Mouse (Mus musculus): ENCODE results near the gene Dgkb. TPM values are rescaled to one million over a fixed set of nuclear protein-coding genes. Genes with fewer than 3 reads are reported as not detected.

Gene Dgkb
- polyA plus RNA-seq, 1 experiment from 2014 or later: 1.4 TPM

DNA sequence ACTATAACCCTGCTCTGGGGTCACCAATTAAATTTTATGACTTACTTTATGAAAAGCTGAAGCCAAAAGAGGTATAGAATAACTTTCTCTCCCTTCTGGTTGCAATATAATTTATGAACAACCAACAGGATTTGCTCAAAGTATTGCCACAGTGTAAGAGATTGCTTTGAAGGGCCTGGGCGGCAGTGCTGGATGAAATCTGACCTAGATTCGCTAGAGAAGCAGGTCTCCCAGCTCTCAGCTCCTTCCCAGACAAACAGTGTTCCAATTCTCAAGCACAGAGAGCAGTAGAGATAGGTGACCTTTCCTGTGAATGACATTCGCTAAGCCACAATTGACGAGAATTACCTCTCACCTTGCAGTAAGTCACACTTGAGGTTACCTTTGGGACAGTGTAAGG, 727.9 kb downstream of the Dgkb start:
- Histone ChIP-seq H3K36me3 (no peaks in the 10 kb centered on the region), H3K27me3 (no peaks in the 10 kb centered on the region), H3K27ac (no peak overlapping the region), H3K4me1 (no peaks in the 10 kb centered on the region), H3K9ac (no peak overlapping the region), H3K4me2 (no peak overlapping the region), H3K9me3 (replicated peaks) (no peaks in the 10 kb centered on the region), H3K4me3 (replicated peaks) (no peak overlapping the region)
- 49% methylated on average over 4 of the region's 4 CpGs for WGBS
- no peak for ATAC-seq (replicated peaks; ENCODE audit: low FRiP score)

DNA sequence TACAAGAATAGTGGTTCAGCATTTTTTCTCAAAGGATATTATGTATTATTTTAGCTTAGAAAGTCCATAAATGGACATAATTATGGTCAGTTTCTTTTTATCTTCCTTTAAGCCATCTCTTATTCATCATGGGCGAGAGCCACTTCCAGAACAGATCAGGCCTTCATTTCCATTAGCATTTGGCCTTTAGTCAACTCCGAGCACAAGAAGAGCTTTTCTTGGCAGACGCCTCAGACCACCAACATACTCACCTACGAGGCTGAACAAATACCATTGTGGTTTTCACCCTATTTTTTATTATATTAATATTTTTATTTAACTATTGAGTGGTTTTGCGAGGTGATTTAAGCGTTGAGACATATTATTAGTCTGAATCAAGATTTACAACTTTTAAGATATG, 759.6 kb downstream of the Dgkb start:
- Histone ChIP-seq H3K9ac (no peak overlapping the region), H3K27ac (no peak overlapping the region), H3K27me3 (no peaks in the 10 kb centered on the region), H3K4me3 (replicated peaks) (no peak overlapping the region), H3K4me1 (no peaks in the 10 kb centered on the region), H3K9me3 (replicated peaks) (no peaks in the 10 kb centered on the region), H3K36me3 (no peaks in the 10 kb centered on the region), H3K4me2 (no peak overlapping the region)
- WGBS: 79% methylated on average over 6 of the region's 6 CpGs
- ATAC-seq (replicated peaks; ENCODE audit: low FRiP score): no peak

DNA sequence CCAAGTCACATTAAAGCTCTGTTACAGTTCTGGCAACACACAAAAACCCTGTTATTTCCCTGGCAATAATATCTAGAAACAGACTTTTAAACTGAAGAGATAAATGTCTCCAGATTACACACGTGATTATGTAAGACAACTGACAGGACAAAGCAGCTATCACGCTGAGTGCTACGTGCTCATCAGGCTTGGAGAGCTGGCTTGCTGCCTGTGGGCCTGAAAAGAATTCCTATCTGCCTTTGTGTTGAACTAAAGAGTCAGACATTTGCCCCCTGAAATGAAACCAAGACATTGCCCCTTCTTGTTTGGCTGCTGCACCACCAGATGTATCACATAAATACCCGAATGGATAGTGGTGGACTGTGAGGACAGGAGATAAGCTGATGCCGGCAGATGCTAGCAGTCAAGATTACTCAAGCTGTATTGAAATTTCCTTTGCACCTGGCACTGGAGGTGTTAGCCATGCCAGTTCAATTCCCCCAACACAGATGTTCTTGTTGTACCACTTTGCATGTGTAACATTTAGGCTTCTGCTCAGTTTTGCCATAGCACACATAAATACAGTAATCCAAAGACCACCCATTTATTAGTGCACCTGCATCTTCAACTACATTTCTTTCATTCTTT, 761.8 kb downstream of the Dgkb start:
- 74% methylated on average over 5 of the region's 5 CpGs for WGBS
- no peaks in the 10 kb centered on the region for H3K27me3 ChIP-seq
- no peak overlapping the region for H3K9ac ChIP-seq
- H3K4me2 ChIP-seq: no peak overlapping the region
- no peaks in the 10 kb centered on the region for H3K9me3 ChIP-seq (replicated peaks)
- no peak overlapping the region for H3K4me3 ChIP-seq (replicated peaks)
- no peaks in the 10 kb centered on the region for H3K4me1 ChIP-seq
- ATAC-seq (replicated peaks; ENCODE audit: low FRiP score): no peak
- H3K36me3 ChIP-seq: no peaks in the 10 kb centered on the region
- H3K27ac ChIP-seq: no peak overlapping the region

DNA sequence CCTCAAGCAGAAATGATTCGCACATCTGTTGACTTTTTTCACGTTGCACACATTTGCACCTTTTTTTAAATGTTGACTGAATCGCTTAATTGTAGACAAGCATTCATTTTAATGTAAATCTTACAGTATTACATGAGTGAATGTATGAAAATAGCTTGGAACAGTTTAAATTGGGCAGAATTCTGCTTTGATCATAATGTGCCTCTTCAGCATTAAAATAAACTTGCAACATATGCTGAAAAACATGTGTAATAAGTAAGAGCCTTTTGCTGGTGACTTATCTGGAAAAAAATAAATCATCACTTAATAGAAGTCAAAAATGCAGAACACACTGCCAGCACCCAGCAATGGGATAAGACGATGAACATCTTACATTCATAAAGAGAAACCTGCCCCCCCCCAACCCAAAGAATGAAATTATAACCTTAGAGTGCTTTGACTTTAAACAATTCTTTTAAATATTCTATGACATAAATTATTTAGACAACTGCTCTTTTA, 768.9 kb downstream of the Dgkb start:
- 77% methylated on average over 4 of the region's 4 CpGs for WGBS
- Histone ChIP-seq H3K36me3 (no peaks in the 10 kb centered on the region), H3K4me3 (replicated peaks) (no peak overlapping the region), H3K9ac (no peak overlapping the region), H3K9me3 (replicated peaks) (no peaks in the 10 kb centered on the region), H3K4me2 (no peak overlapping the region), H3K27me3 (no peaks in the 10 kb centered on the region), H3K4me1 (no peaks in the 10 kb centered on the region), H3K27ac (no peak overlapping the region)
- ATAC-seq (replicated peaks; ENCODE audit: low FRiP score): no peak

GRCm38 (mm10) chr12:38589951-38590350, 772.4 kb downstream of the Dgkb start:
- no peak overlapping the region for H3K9ac ChIP-seq
- H3K4me1 ChIP-seq: no peaks in the 10 kb centered on the region
- H3K36me3 ChIP-seq: no peaks in the 10 kb centered on the region
- no peak overlapping the region for H3K4me3 ChIP-seq (replicated peaks)
- H3K4me2 ChIP-seq: no peak overlapping the region
- no peaks in the 10 kb centered on the region for H3K27me3 ChIP-seq
- H3K9me3 ChIP-seq (replicated peaks): no peaks in the 10 kb centered on the region
- H3K27ac ChIP-seq: no peak overlapping the region
- no peak for ATAC-seq (replicated peaks; ENCODE audit: low FRiP score)

DNA sequence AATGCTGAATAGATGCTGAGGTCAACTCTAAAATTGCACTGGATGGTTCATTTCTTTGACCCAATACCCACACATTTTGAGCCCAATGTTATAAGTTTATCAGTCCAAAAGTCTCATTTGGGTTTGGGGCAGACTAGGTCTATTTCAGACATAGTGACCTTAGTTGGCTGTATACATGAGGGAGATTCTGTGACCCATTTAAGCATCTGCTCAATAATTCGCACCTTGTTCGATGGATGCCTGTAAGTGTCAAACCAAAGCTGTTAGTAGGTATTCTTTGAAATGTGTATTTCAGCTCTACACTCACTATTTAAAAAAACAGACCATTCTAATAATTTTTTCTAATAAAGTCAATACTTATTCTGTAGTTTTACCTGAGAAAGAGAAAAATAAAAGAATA, 776.1 kb downstream of the Dgkb start:
- Histone ChIP-seq H3K9me3 (replicated peaks) (no peaks in the 10 kb centered on the region), H3K36me3 (no peaks in the 10 kb centered on the region), H3K27ac (no peak overlapping the region), H3K27me3 (no peaks in the 10 kb centered on the region), H3K4me2 (no peak overlapping the region), H3K4me3 (replicated peaks) (no peak overlapping the region), H3K9ac (no peak overlapping the region), H3K4me1 (no peaks in the 10 kb centered on the region)
- WGBS: 92% methylated on average over 2 of the region's 2 CpGs
- no peak for ATAC-seq (replicated peaks; ENCODE audit: low FRiP score)

GRCm38 (mm10) chr12:38594055-38594454, 776.5 kb downstream of the Dgkb start:
- no peaks in the 10 kb centered on the region for H3K27me3 ChIP-seq
- H3K9me3 ChIP-seq (replicated peaks): no peaks in the 10 kb centered on the region
- no peak overlapping the region for H3K9ac ChIP-seq
- no peaks in the 10 kb centered on the region for H3K36me3 ChIP-seq
- ATAC-seq (replicated peaks; ENCODE audit: low FRiP score): no peak
- H3K4me2 ChIP-seq: no peak overlapping the region
- 41% methylated on average over 3 of the region's 3 CpGs for WGBS
- no peak overlapping the region for H3K27ac ChIP-seq
- H3K4me1 ChIP-seq: no peaks in the 10 kb centered on the region
- H3K4me3 ChIP-seq (replicated peaks): no peak overlapping the region

- Histone ChIP-seq H3K4me3 (replicated peaks) (no peak overlapping the region), H3K9ac (no peak overlapping the region), H3K27ac (no peak overlapping the region), H3K27me3 (no peaks in the 10 kb centered on the region), H3K9me3 (replicated peaks) (no peaks in the 10 kb centered on the region), H3K36me3 (no peaks in the 10 kb centered on the region), H3K4me2 (no peak overlapping the region), H3K4me1 (no peaks in the 10 kb centered on the region)
- WGBS: 69% methylated on average over 7 of the region's 7 CpGs
- no peak for ATAC-seq (replicated peaks; ENCODE audit: low FRiP score)
Measured at GRCm38 (mm10) chr12:38596416-38597062, 779.0 kb downstream of the Dgkb start.

- ATAC-seq (replicated peaks; ENCODE audit: low FRiP score): no peak
- Histone ChIP-seq H3K9me3 (replicated peaks) (no peaks in the 10 kb centered on the region), H3K27me3 (no peaks in the 10 kb centered on the region), H3K4me1 (no peaks in the 10 kb centered on the region), H3K9ac (no peak overlapping the region), H3K36me3 (no peaks in the 10 kb centered on the region), H3K4me2 (no peak overlapping the region), H3K4me3 (replicated peaks) (no peak overlapping the region), H3K27ac (no peak overlapping the region)
- WGBS: 65% methylated on average over 2 of the region's 2 CpGs
Measured at GRCm38 (mm10) chr12:38598096-38598495, 780.6 kb downstream of the Dgkb start.

GRCm38 (mm10) chr12:38600165-38600845, 782.8 kb downstream of the Dgkb start:
- Histone ChIP-seq H3K4me1 (no peaks in the 10 kb centered on the region), H3K4me3 (replicated peaks) (no peak overlapping the region), H3K4me2 (no peak overlapping the region), H3K27ac (no peak overlapping the region), H3K27me3 (no peaks in the 10 kb centered on the region), H3K36me3 (no peaks in the 10 kb centered on the region), H3K9me3 (replicated peaks) (no peaks in the 10 kb centered on the region), H3K9ac (no peak overlapping the region)
- WGBS: 94% methylated on average over 3 of the region's 3 CpGs
- ATAC-seq (replicated peaks; ENCODE audit: low FRiP score): no peak

DNA sequence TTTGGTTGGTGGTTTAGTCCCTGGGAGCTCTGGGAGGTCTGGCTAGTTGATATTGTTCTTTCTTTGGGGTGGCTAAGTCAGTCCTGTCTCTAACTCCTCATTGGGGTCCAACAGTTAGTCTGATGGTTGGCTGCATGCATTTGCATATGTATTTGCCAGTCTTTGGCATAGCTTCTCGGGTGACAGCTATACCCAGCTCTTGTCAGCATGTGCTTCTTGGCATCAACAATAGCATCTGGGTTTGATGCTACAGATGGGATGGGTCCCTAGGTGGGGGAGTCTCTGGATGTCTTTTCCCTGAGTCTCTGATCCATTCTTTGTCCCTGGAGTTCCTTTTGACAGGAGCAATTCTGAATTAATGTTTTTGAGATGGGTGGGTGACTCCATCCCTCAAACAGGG, 790.6 kb downstream of the Dgkb start:
- 82% methylated on average over 1 of the region's 1 CpGs for WGBS
- Histone ChIP-seq H3K27ac (no peak overlapping the region), H3K9ac (no peak overlapping the region), H3K4me1 (no peaks in the 10 kb centered on the region), H3K9me3 (replicated peaks) (no peaks in the 10 kb centered on the region), H3K4me3 (replicated peaks) (no peak overlapping the region), H3K27me3 (no peaks in the 10 kb centered on the region), H3K4me2 (no peak overlapping the region), H3K36me3 (no peaks in the 10 kb centered on the region)
- no peak for ATAC-seq (replicated peaks; ENCODE audit: low FRiP score)

GRCm38 (mm10) chr12:38668265-38668664, 850.7 kb downstream of the Dgkb start:
- no peaks in the 10 kb centered on the region for H3K27me3 ChIP-seq
- no peaks in the 10 kb centered on the region for H3K36me3 ChIP-seq
- no peaks in the 10 kb centered on the region for H3K9me3 ChIP-seq (replicated peaks)
- H3K9ac ChIP-seq: no peak overlapping the region
- 48% methylated on average over 3 of the region's 3 CpGs for WGBS
- no peak for ATAC-seq (replicated peaks; ENCODE audit: low FRiP score)
- no peaks in the 10 kb centered on the region for H3K4me1 ChIP-seq
- no peak overlapping the region for H3K4me2 ChIP-seq
- no peak overlapping the region for H3K27ac ChIP-seq
- no peak overlapping the region for H3K4me3 ChIP-seq (replicated peaks)
